Mouse (Mus musculus) olfactory bulb, adult 2 months (tissue): ENCODE measurements around the gene Aph1b. TPM values are rescaled to one million over a fixed set of nuclear protein-coding genes. Genes with fewer than 3 reads are reported as not detected.

Experiments
- H3K27ac ChIP-seq: fragments of 200-500 bp; 2 replicates; pipeline ENCODE4 v1.5.1; 2012; ENCODE audit warnings: low read depth, low read length; ENCODE audit not compliant: insufficient read depth
- H3K4me1 ChIP-seq: fragments of 200-500 bp; 2 replicates; pipeline ENCODE4 v1.6.1; 2012; ENCODE audit warnings: low read length; ENCODE audit not compliant: control insufficient read depth, insufficient read depth
- H3K4me3 ChIP-seq: fragments of 200-500 bp; 2 replicates; pipeline ENCODE4 v1.5.1; 2012; ENCODE audit warnings: mild to moderate bottlenecking, low read depth, low read length, moderate library complexity; ENCODE audit not compliant: insufficient read depth
- CTCF ChIP-seq: fragments of 200-500 bp; IDR thresholded peaks from 2 replicates; pipeline ENCODE4 v1.5.1; 2012; ENCODE audit warnings: low read depth, mild to moderate bottlenecking, low read length, moderate library complexity; ENCODE audit not compliant: insufficient read depth
- POLR2A ChIP-seq: fragments of 200-500 bp; IDR thresholded peaks from 2 replicates; pipeline ENCODE4 v1.6.1; 2012; ENCODE audit warnings: mild to moderate bottlenecking, low read depth, low read length, moderate library complexity; ENCODE audit not compliant: insufficient read depth
- WGBS: fragments of 180-500 bp; shearing (Covaris S2); methylation state at CpG from one replicate; pipeline ENCODE4 v1.1.7; 2018; 5-methylcytosine and 5-hydroxymethylcytosine counted together
- polyA plus RNA-seq: library from polyadenylated mRNA; stranded (reverse); fragments of >200 nt; gene quantifications from 2 replicates; pipeline ENCODE4 v1.2.4, GENCODE M21; 2012; ENCODE audit warnings: low replicate concordance; ENCODE audit not compliant: missing spikeins, insufficient read depth, insufficient read length

Aph1b gene
- polyA plus RNA-seq, 1 experiment: not detected

- Histone ChIP-seq H3K4me3 (0 out of 2 replicates have a peak overlapping the region, but pooled peaks have one; percentile 14), H3K27ac (peak overlapping the region; percentile 100), H3K4me1 (peaks cover 42% of the 10 kb centered on the region)
- no peak for TF ChIP-seq POLR2A
- no peak for TF ChIP-seq CTCF
- 23% methylated on average over 15 of the region's 15 CpGs for WGBS
Observed at GRCm38 (mm10) chr9:66748390-66748789, 46.9 kb downstream of the Aph1b start.

DNA sequence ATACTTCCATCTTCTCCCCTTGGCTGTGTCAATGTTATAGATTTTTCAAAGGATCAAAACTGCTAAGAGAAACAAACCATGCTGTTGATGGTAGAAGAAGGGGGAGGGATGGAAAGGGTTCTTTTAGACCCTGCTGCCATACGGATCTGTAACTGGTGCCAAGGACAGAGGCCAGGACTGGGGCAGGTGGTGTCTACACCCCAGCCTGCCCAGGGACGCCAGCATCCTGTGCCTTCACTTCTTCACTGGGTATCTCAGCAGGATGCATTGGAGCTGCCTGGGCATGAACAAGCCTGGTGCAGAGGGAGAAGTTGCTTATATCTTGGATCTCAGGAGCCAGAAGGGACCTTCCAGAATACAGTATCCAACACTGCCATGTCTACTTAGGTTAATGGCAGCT lies 50.8 kb downstream of the Aph1b start:
- 79% methylated on average over 2 of the region's 2 CpGs for WGBS

DNA sequence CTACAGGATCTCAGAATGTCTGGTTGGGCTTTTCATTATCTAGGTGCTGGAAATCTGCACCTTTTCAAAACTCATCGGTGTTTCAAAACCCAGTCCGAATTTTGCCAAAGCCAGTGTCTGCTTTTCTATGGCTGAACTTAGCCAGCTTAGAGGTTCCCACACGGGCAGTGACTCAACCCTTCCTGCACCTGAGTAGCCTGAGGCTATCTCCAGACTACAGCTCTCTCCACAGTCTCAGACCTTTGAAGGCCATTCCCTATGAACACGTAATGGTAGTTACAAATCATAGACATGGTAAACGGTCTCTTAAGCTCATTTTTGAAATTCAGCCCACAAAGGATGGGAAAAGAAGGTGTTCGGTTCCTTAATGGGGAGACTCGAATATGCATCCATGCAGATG lies 55.8 kb downstream of the Aph1b start:
- no peak for TF ChIP-seq CTCF
- no peak for TF ChIP-seq POLR2A
- Histone ChIP-seq H3K27ac (no peak overlapping the region), H3K4me3 (no peak overlapping the region), H3K4me1 (peaks cover 3% of the 10 kb centered on the region; the same call in 1 of the 2 replicates)
- WGBS: 85% methylated on average over 7 of the region's 7 CpGs

More for the DNA sequence above, 50.8 kb downstream of the Aph1b start:
- peaks cover 26% of the 10 kb centered on the region for H3K4me1 ChIP-seq
- peak overlapping the region; percentile 31; the same call in 1 of the 2 replicates for H3K27ac ChIP-seq
- TF ChIP-seq POLR2A (no peak), CTCF (no peak)
- H3K4me3 ChIP-seq: no peak overlapping the region

DNA sequence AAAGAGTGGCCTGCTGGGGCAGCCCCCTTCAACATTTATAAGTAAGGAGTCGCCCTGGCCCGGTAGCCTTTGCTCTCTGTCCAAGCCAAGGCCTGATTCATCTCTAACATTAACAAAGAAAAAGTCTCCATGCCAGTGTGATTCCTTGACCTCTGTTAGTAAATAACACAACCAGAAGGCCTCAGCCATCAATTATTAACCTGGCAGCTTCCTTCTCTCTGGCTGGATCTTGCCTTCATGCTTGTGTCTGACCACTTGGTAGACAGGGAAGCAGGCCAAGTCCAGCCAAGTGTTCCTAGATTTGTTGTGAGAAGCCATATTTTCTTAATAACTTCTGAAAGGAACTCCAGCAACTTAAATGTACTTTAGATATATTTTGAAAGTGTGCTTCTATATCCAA lies 58.7 kb downstream of the Aph1b start:
- 88% methylated on average over 2 of the region's 2 CpGs for WGBS
- Histone ChIP-seq H3K4me3 (no peak overlapping the region), H3K4me1 (peaks cover 11% of the 10 kb centered on the region), H3K27ac (no peak overlapping the region)
- no peak for TF ChIP-seq POLR2A
- no peak for TF ChIP-seq CTCF

DNA sequence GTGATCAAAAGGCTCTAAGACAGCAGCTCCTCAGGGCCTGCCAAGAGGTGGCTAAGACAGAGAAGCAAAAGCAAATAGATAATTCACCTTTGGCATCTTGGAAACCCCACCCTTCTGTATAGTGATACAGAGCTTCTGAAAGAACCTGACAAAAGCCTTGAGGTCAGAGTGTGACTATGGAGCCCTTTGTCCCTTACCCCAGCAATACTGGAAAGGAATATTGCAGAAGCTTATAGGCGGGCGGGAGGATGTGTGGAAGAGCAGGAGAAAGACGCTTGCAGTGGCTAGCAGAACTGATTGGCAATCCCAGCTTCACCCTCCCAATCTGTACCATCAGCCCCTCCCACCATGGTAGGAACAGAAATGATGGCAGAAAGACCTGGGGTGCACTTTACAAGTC lies 59.3 kb downstream of the Aph1b start:
- WGBS: 93% methylated on average over 3 of the region's 3 CpGs
- Histone ChIP-seq H3K4me1 (peaks cover 11% of the 10 kb centered on the region), H3K27ac (no peak overlapping the region), H3K4me3 (no peak overlapping the region)
- TF ChIP-seq CTCF (no peak), POLR2A (no peak)

GRCm38 (mm10) chr9:66735122-66735521 lies 60.2 kb downstream of the Aph1b start:
- peaks cover 11% of the 10 kb centered on the region for H3K4me1 ChIP-seq
- no peak overlapping the region for H3K27ac ChIP-seq
- WGBS: 84% methylated on average over 2 of the region's 2 CpGs
- no peak overlapping the region for H3K4me3 ChIP-seq
- TF ChIP-seq POLR2A (no peak), CTCF (no peak)

DNA sequence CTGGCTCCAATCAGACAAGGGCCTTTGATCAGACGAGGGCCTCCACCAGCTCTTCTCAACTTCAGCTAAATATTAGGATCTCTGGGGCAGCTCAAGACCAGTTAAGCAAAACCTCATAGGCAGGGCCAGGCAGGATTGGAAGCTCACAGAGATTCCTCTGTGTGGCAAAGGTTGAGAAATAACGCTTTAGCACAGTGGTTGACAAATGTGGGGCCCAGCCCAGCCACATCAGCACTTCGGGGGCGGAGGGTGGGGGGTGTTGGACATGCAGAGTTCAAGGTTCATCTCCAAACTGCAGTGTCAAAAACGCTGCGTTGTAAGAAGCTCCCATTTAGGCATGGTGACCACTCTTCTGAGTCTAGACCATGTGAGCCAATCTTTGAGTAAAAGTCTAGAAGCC lies 60.7 kb downstream of the Aph1b start:
- WGBS: 92% methylated on average over 6 of the region's 6 CpGs
- no peak overlapping the region for H3K27ac ChIP-seq
- no peak overlapping the region for H3K4me3 ChIP-seq
- TF ChIP-seq CTCF (no peak), POLR2A (no peak)
- H3K4me1 ChIP-seq: peaks cover 11% of the 10 kb centered on the region

GRCm38 (mm10) chr9:66732791-66733691 lies 62.2 kb downstream of the Aph1b start:
- no peak overlapping the region for H3K4me3 ChIP-seq
- TF ChIP-seq CTCF (no peak), POLR2A (no peak)
- H3K27ac ChIP-seq: no peak overlapping the region
- WGBS: 44% methylated on average over 15 of the region's 15 CpGs
- peaks cover 11% of the 10 kb centered on the region for H3K4me1 ChIP-seq

DNA sequence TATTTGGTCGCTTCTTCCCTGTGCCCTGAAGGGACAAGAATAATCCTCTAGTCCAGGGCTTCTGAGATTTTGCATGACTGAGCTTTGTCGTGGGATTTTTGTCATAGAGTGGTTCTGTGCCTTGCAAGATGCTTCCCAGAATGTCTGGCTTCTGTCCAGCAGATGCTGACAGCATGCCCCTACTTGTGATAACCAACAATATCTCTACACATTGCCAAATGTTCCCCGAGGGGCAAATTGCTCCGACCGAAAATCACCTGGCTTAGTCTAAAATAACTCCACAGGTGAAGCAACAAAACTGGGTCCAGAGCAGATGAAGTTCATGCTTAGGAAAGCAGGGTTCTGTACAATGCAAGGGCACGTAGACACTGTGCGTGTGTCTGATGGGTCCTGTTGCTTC lies 64.0 kb downstream of the Aph1b start:
- Histone ChIP-seq H3K4me3 (no peak overlapping the region), H3K27ac (no peak overlapping the region)

DNA sequence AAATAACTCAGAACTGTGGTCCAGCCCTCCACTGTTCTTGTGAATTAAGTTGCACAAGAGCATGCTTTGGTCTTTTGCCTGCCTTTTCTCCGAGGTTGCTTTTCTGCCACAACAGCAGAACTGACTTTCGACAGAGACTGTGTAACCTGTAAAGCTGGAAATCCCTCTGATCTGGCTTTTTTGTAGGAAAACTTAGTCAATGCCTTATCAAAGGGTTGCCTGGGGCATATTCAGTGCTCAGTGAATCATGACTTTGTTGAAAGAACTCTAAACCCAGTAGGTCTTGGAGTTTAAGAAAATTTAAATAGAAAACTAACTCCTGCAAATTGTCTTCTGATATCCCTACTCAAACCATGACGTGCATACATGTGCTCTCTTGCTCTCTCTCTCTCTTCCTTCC lies 64.7 kb downstream of the Aph1b start:
- WGBS: 65% methylated on average over 3 of the region's 3 CpGs
- no peak overlapping the region for H3K27ac ChIP-seq
- TF ChIP-seq POLR2A (no peak), CTCF (no peak)
- no peak overlapping the region for H3K4me3 ChIP-seq
- peaks cover 14% of the 10 kb centered on the region for H3K4me1 ChIP-seq

More for the DNA sequence above, 64.0 kb downstream of the Aph1b start:
- 74% methylated on average over 7 of the region's 7 CpGs for WGBS
- H3K4me1 ChIP-seq: peaks cover 14% of the 10 kb centered on the region
- no peak for TF ChIP-seq POLR2A
- TF ChIP-seq CTCF: no peak
